Mouse (Mus musculus): ENCODE data around the gene Atp1a1.

DNA sequence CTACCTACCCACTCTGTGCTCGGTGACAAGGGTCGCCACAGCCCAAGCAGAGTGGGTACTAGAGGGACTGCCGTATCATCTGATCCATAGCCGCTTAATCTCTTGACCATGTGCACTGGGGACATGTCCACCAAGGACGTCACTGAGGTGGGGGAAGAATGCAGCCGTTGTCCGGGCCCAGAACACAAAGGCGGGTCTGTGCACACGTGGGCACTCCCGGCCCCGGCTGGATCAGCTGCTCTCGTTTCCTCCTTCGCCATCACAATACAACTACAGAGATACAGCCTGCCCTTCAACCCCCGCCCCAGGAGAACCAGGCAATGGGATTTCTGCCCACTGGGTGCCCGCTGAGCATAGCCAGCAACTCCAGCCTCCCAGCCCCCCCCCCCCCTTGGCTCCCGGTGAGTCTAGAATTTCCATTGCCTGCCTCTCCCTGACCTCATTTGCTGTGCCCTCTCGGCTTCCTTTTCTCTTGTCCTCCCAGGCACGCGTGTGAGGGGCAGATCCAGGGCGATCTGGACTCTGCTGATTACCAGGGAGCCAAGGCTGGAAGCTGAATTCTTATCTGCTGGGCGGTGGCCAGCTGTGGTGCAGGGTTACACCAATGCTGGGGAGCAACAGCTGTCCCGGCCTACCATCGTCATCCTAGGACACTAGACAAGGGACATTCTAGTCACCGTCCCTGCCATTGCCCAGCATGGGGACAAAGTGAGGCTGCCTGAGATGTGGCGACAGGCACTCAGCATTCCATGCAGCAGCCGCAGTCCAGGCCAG lies 52.8 kb downstream of the Atp1a1 start:
- no peak for TF ChIP-seq CTCF (IDR thresholded peaks at IDR 0.05; ENCODE audit: low read depth, low read length)
- no peak for TF ChIP-seq POLR2A (IDR thresholded peaks at IDR 0.05; ENCODE audit: borderline replicate concordance, low read depth, low read length)

All from bone marrow macrophage, adult 2 months (primary cell).